Mouse (Mus musculus): ENCODE data around the gene Zfp143. TPM values are rescaled to one million over a fixed set of nuclear protein-coding genes. Genes with fewer than 3 reads are reported as not detected.

The Zfp143 gene
- polyA plus RNA-seq, 1 experiment from 2014 or later: 17.2 TPM

DNA sequence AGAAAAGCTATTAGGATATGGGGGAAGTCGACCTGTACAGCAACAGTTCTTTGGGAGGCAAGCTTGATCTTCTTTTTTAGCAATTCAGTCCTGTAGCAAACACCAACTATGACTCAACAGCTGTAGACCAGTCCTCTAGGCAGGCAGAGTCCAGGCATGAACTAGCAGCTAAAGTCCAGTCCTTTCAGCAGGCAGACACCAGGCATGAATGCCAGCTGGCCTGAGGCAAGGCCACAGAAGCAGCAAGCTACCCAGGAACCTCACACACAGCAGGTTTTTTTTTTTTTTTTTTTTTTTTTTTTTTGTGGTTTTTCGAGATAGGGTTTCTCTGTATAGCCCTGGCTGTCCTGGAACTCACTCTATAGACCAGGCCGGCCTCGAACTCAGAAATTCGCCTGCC is 73.0 kb downstream of the Zfp143 start:
- H3K36me3 ChIP-seq (ENCODE audit: inconsistent target): no peaks in the 10 kb centered on the region; the same call in 1 of the 2 replicates
- H3K4me3 ChIP-seq (ENCODE audit: inconsistent target): no peak overlapping the region
- H3K27ac ChIP-seq: no peak overlapping the region
- H3K79me2 ChIP-seq (ENCODE audit: inconsistent target): peaks cover 15% of the 10 kb centered on the region
- 94% methylated on average over 5 of the region's 5 CpGs for WGBS (ENCODE audit: missing documents)

DNA sequence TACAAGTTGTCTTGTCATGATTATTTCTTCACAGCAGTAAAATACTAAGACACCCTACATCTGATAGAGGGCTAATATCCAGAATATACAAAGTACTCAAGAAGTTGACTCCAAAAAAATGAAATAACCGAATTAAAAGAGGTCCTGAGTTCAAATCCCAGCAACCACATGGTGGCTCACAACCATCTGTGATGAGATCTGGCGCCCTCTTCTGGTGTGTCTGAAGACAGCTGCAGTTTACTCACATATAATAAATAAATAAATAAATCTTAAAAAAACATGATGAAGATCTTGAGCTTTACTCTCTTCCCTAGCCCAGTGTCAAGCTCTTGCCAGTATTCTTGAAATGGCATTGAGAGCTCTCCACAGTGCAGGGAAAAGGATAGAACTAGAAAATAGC is 77.5 kb downstream of the Zfp143 start:
- H3K36me3 ChIP-seq (ENCODE audit: inconsistent target): peaks cover 7% of the 10 kb centered on the region; the same call in 1 of the 2 replicates
- no peak overlapping the region for H3K4me3 ChIP-seq (ENCODE audit: inconsistent target)
- H3K79me2 ChIP-seq (ENCODE audit: inconsistent target): no peaks in the 10 kb centered on the region; the same call in 1 of the 2 replicates
- H3K27ac ChIP-seq: no peak overlapping the region
- WGBS (ENCODE audit: missing documents): 93% methylated on average over 2 of the region's 2 CpGs

DNA sequence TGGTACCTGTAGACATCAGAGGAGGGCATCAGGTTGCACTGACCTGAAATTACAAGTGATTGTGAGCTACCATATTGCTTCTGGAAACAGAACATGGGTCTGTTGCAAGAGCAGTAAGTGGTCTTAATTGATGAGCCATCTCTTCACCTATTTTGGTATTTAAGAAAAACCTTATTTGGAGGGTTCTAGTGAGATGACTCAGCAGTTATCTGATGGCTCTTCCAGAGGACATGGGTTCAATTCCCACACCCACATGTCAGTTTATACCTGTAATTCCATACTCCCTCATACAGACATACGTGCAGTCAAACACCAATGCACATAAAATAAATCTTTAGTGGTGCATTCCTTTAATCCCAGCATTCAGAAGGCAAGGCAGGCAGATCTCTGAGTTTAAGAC is 82.8 kb downstream of the Zfp143 start:
- Histone ChIP-seq H3K36me3 (ENCODE audit: inconsistent target) (0 out of 2 replicates have a peak, but pooled peaks cover 7% of the 10 kb centered on the region), H3K27ac (no peak overlapping the region), H3K4me3 (ENCODE audit: inconsistent target) (no peak overlapping the region), H3K79me2 (ENCODE audit: inconsistent target) (no peaks in the 10 kb centered on the region)
- 100% methylated on average over 1 of the region's 1 CpGs for WGBS (ENCODE audit: missing documents)

Other genes with a start within 250 kb of the Zfp143 start
- gene Scube2, start 195.5 kb upstream of the Zfp143 start, polyA plus RNA-seq (2018): not detected in 3 replicates
- gene Dennd5a, start 100.7 kb upstream of the Zfp143 start, polyA plus RNA-seq (2018): 50.8 to 79.4 TPM (median 79.0 TPM) in 3 replicates
- 49.5 to 57.5 TPM (median 51.3 TPM) in 3 replicates for gene Tmem41b, start 74.3 kb upstream of the Zfp143 start, polyA plus RNA-seq (2018)
- 47.4 to 71.0 TPM (median 47.9 TPM) in 3 replicates for gene Ipo7, start 42.9 kb upstream of the Zfp143 start, polyA plus RNA-seq (2018)
- gene Wee1, start 60.8 kb downstream of the Zfp143 start, polyA plus RNA-seq (2018): 6.0 to 21.4 TPM (median 10.7 TPM) in 3 replicates
- 47.8 to 56.9 TPM (median 50.1 TPM) in 3 replicates for gene Swap70, start 160.5 kb downstream of the Zfp143 start, polyA plus RNA-seq (2018)